Mouse (Mus musculus): ENCODE measurements around the gene Flii.

GRCm38 (mm10) chr11:60704023-60704880 lies 22.8 kb downstream of the Flii start:
- TF ChIP-seq POLR2A (IDR thresholded peaks at IDR 0.05; ENCODE audit: low read depth, low read length) (no peak), EP300 (IDR thresholded peaks at IDR 0.05; ENCODE audit: low read length) (no peak), HCFC1 (IDR thresholded peaks at IDR 0.05; ENCODE audit: low read depth, low read length) (no peak), CTCF (conservative IDR thresholded peaks at IDR 0.05 in 1 of 2, IDR thresholded peaks at IDR 0.05 in 1 of 2; ENCODE audit: low read depth in 2 of 2, low read length in 2 of 2) (no peak), MXI1 (IDR thresholded peaks at IDR 0.05; ENCODE audit: low read depth, low read length) (no peak), NELFE (IDR thresholded peaks at IDR 0.05; ENCODE audit: low read depth, low read length) (no peak), ZKSCAN1 (IDR thresholded peaks at IDR 0.05; ENCODE audit: borderline replicate concordance, low read depth, low read length) (no peak), UBTF (IDR thresholded peaks at IDR 0.05; ENCODE audit: low read depth, low read length) (no peak)
